Comparison of ENCODE assay signal across 8 mouse cellular contexts in the genomic region with DNA sequence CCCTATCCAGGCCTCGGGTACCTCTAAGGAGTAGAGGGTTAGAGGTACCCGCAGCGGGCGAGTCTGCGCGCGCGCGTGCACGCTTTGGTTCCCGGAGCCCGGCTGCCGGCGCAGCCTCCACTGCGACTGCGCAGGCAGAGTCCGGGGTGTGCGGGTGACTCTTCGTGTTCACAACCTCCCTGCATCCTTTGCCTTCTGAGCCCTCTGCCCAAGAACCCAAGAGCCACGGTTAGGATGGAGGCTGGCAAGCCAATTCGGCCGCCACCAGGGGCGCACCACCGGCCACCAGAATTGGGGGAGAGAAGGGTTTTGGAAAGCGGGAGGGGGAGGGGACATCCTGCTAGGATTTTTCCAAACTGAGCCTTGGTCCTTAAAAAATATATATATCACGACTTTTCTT. TPM values are rescaled to one million over a fixed set of nuclear protein-coding genes. Genes with fewer than 3 reads are reported as not detected.
DNase-seq lines count a peak whose midpoint lies in the region; ATAC-seq lines count a peak whose summit lies in the region.

No protein-coding gene starts in this region.

- H3K4me1 ChIP-seq in embryonic facial prominence, embryonic 11.5 days (ENCODE audit: control insufficient read depth, insufficient read depth, low read length): peaks cover 4% of the 10 kb centered on the region; the same call in 1 of the 2 replicates
- H3K4me1 ChIP-seq in midbrain, embryonic 13.5 days (replicated peaks): peaks cover 37% of the 10 kb centered on the region

- H3K9ac ChIP-seq in embryonic facial prominence, embryonic 11.5 days (replicated peaks; ENCODE audit: low read length): peak overlapping the region; percentile 7; the same call in 1 of the 2 replicates
- H3K9ac ChIP-seq in midbrain, embryonic 13.5 days (replicated peaks): peak overlapping the region; percentile 57

- H3K4me3 ChIP-seq in embryonic facial prominence, embryonic 11.5 days (ENCODE audit: low read depth, low read length): peak overlapping the region; percentile 17
- peak overlapping the region; percentile 31 for H3K4me3 ChIP-seq in midbrain, embryonic 13.5 days (replicated peaks)

- H3K27ac ChIP-seq in embryonic facial prominence, embryonic 11.5 days (replicated peaks; ENCODE audit: low read depth, low read length): no peak overlapping the region
- peak overlapping the region; percentile 36; the same call in 1 of the 2 replicates for H3K27ac ChIP-seq in midbrain, embryonic 13.5 days

- ATAC-seq in cerebellum, adult (ENCODE audit: insufficient number of reproducible peaks, low FRiP score, low TSS enrichment): no peak
- ATAC-seq in embryonic facial prominence, embryonic 11.5 days (replicated peaks; ENCODE audit: insufficient number of reproducible peaks, low FRiP score, low TSS enrichment, low read depth): no peak
- ATAC-seq in midbrain, embryonic 13.5 days: no peak

- peak; percentile 80 for DNase-seq in cerebellum, adult 11 months
- peak; percentile 83 for DNase-seq in R1 (ENCODE audit: low read depth, low spot score)
- peak; percentile 77 for DNase-seq in embryonic facial prominence, embryonic 11.5 days (ENCODE audit: low spot score)
- peak; percentile 74 for DNase-seq in heart, postnatal 4 days
- peak; percentile 72 to 76 for DNase-seq in left cerebral cortex, postnatal 36 days (ENCODE audit: low spot score in 2 of 2)
- peak; percentile 54 for DNase-seq in thymus, postnatal 0 days (ENCODE audit: low spot score)

- no peaks in the 10 kb centered on the region for H3K36me3 ChIP-seq in embryonic facial prominence, embryonic 11.5 days (replicated peaks; ENCODE audit: control insufficient read depth, insufficient read depth, low read depth, low read length)
- no peaks in the 10 kb centered on the region for H3K36me3 ChIP-seq in midbrain, embryonic 13.5 days

- peak overlapping the region; percentile 44 for H3K4me2 ChIP-seq in embryonic facial prominence, embryonic 11.5 days (ENCODE audit: low read depth, low read length)
- H3K4me2 ChIP-seq in midbrain, embryonic 13.5 days (replicated peaks): peak overlapping the region; percentile 78

- H3K9me3 ChIP-seq in embryonic facial prominence, embryonic 11.5 days (replicated peaks; ENCODE audit: control insufficient read depth, low read length): no peaks in the 10 kb centered on the region
- H3K9me3 ChIP-seq in midbrain, embryonic 13.5 days: no peaks in the 10 kb centered on the region

- 2% methylated on average over 26 of the region's 26 CpGs for WGBS in embryonic facial prominence, embryonic 11.5 days
- WGBS in midbrain, embryonic 13.5 days: 4% methylated on average over 26 of the region's 26 CpGs

- intact Hi-C loops in left cerebral cortex, postnatal 36 days (cut with DNase I): loop anchor here (5.0 kb wide), 1 partner anchor 235 kb away; no protein-coding TSS in a partner anchor

- H3K27me3 ChIP-seq in embryonic facial prominence, embryonic 11.5 days (ENCODE audit: control insufficient read depth, insufficient read depth, low read length): no peaks in the 10 kb centered on the region; the same call in 1 of the 2 replicates
- H3K27me3 ChIP-seq in midbrain, embryonic 13.5 days: peaks cover 36% of the 10 kb centered on the region

RNA-seq across cellular contexts. Expression of gene Adgrl1, which starts 2.7 kb away (rescaled TPM):
- 18.3 and 20.5 TPM in 2 replicates for polyA plus RNA-seq in embryonic facial prominence, embryonic 11.5 days (2014; fragmentation: Nextera tagmentation; extraction: Ambion mirVana)
- 10 to 100 TPM; 37.5 to 39.8 TPM for total RNA-seq in heart, postnatal 4 days (2021)
- total RNA-seq in left cerebral cortex, postnatal 36 days (2021): 100 to 1,000 TPM; 422 to 433 TPM
- 45.1 and 46.1 TPM in 2 replicates for polyA plus RNA-seq in midbrain, embryonic 13.5 days (2015; fragmentation: Nextera tagmentation; extraction: Ambion mirVana)
- polyA plus RNA-seq in thymus, postnatal 0 days (2015; fragmentation: Nextera tagmentation; extraction: Ambion mirVana): 7.8 and 14.3 TPM in 2 replicates

RNA-seq across cellular contexts. Expression of gene Gm10644, which starts 57.8 kb away (rescaled TPM):
- polyA plus RNA-seq in embryonic facial prominence, embryonic 11.5 days (2014; fragmentation: Nextera tagmentation; extraction: Ambion mirVana): 0.66 and 0.72 TPM in 2 replicates
- under 1 TPM; 0.27 to 0.41 TPM for total RNA-seq in heart, postnatal 4 days (2021)
- under 1 TPM; 0.25 to 0.54 TPM for total RNA-seq in left cerebral cortex, postnatal 36 days (2021)
- 0.70 and 0.94 TPM in 2 replicates for polyA plus RNA-seq in midbrain, embryonic 13.5 days (2015; fragmentation: Nextera tagmentation; extraction: Ambion mirVana)
- polyA plus RNA-seq in thymus, postnatal 0 days (2015; fragmentation: Nextera tagmentation; extraction: Ambion mirVana): 0.10 and 0.18 TPM in 2 replicates

RNA-seq across cellular contexts. Expression of gene Asf1b, which starts 58.1 kb away (rescaled TPM):
- polyA plus RNA-seq in embryonic facial prominence, embryonic 11.5 days (2014; fragmentation: Nextera tagmentation; extraction: Ambion mirVana): 82.6 and 83.0 TPM in 2 replicates
- 10 to 100 TPM; 25.8 to 26.1 TPM for total RNA-seq in heart, postnatal 4 days (2021)
- total RNA-seq in left cerebral cortex, postnatal 36 days (2021): under 1 TPM; 0.39 to 0.48 TPM
- 25.0 and 25.7 TPM in 2 replicates for polyA plus RNA-seq in midbrain, embryonic 13.5 days (2015; fragmentation: Nextera tagmentation; extraction: Ambion mirVana)
- polyA plus RNA-seq in thymus, postnatal 0 days (2015; fragmentation: Nextera tagmentation; extraction: Ambion mirVana): 117 and 135 TPM in 2 replicates
